Mouse (Mus musculus) thymus, postnatal 25 days (tissue): Measurements from ENCODE around the gene Pigk.
"Not testable (repeated sequence)": the region's sequence is repeated elsewhere in the genome, so short reads cannot be mapped to it uniquely, and the experiment has no call there.

Source experiments
- DNase-seq: peaks from one replicate; pipeline ENCODE4 v3.0.0; 2022

The Pigk gene

GRCm38 (mm10) chr3:152776872-152777540, 63.1 kb downstream of the Pigk start:
- DNase-seq, result no peak

- DNase-seq, result no peak
Measured at GRCm38 (mm10) chr3:152779819-152780218, 65.9 kb downstream of the Pigk start.

GRCm38 (mm10) chr3:152783792-152784191, 69.9 kb downstream of the Pigk start:
- DNase-seq, result peak; percentile 73

GRCm38 (mm10) chr3:152784353-152784752, 70.5 kb downstream of the Pigk start:
- DNase-seq, result not testable (repeated sequence)

GRCm38 (mm10) chr3:152788301-152788953, 74.5 kb downstream of the Pigk start:
- not testable (repeated sequence) for DNase-seq

- DNase-seq, result no peak
Measured at GRCm38 (mm10) chr3:152792601-152793000, 78.7 kb downstream of the Pigk start.

GRCm38 (mm10) chr3:152793006-152793405, 79.1 kb downstream of the Pigk start:
- no peak for DNase-seq

GRCm38 (mm10) chr3:152796216-152796615, 82.3 kb downstream of the Pigk start:
- DNase-seq, result no peak

GRCm38 (mm10) chr3:152797354-152797753, 83.5 kb downstream of the Pigk start:
- no peak for DNase-seq

- DNase-seq, result no peak
Measured at GRCm38 (mm10) chr3:152799738-152800431, 86.0 kb downstream of the Pigk start.

GRCm38 (mm10) chr3:152813905-152814304, 100.0 kb downstream of the Pigk start:
- no peak for DNase-seq

- no peak for DNase-seq
Measured at GRCm38 (mm10) chr3:152815110-152815509, 101.2 kb downstream of the Pigk start.

GRCm38 (mm10) chr3:152820406-152820805, 106.5 kb downstream of the Pigk start:
- DNase-seq, result no peak

GRCm38 (mm10) chr3:152821202-152821601, 107.3 kb downstream of the Pigk start:
- peak; percentile 29 for DNase-seq

GRCm38 (mm10) chr3:152831377-152831776, 117.5 kb downstream of the Pigk start:
- no peak for DNase-seq

GRCm38 (mm10) chr3:152831974-152832373, 118.1 kb downstream of the Pigk start:
- DNase-seq, result no peak

- DNase-seq, result no peak
Measured at GRCm38 (mm10) chr3:152832436-152832835, 118.5 kb downstream of the Pigk start.

GRCm38 (mm10) chr3:152837407-152837806, 123.5 kb downstream of the Pigk start:
- no peak for DNase-seq

- no peak for DNase-seq
Measured at GRCm38 (mm10) chr3:152837938-152838337, 124.0 kb downstream of the Pigk start.

GRCm38 (mm10) chr3:152841264-152841663, 127.4 kb downstream of the Pigk start:
- DNase-seq, result no peak

GRCm38 (mm10) chr3:152842648-152843047, 128.7 kb downstream of the Pigk start:
- no peak for DNase-seq

GRCm38 (mm10) chr3:152843925-152844324, 130.0 kb downstream of the Pigk start:
- no peak for DNase-seq

- no peak for DNase-seq
Measured at GRCm38 (mm10) chr3:152855006-152855614, 141.2 kb downstream of the Pigk start.

GRCm38 (mm10) chr3:152856095-152856494, 142.2 kb downstream of the Pigk start:
- DNase-seq, result no peak
